Mouse (Mus musculus) mesoderm, embryonic 11.5 days (tissue): ENCODE results near the gene Tfec.

Experiments used
- DNase-seq: peaks from one replicate; pipeline ENCODE4 v3.0.0-alpha.2; 2012; ENCODE audit warnings: low read depth, low spot score

The Tfec gene

DNA sequence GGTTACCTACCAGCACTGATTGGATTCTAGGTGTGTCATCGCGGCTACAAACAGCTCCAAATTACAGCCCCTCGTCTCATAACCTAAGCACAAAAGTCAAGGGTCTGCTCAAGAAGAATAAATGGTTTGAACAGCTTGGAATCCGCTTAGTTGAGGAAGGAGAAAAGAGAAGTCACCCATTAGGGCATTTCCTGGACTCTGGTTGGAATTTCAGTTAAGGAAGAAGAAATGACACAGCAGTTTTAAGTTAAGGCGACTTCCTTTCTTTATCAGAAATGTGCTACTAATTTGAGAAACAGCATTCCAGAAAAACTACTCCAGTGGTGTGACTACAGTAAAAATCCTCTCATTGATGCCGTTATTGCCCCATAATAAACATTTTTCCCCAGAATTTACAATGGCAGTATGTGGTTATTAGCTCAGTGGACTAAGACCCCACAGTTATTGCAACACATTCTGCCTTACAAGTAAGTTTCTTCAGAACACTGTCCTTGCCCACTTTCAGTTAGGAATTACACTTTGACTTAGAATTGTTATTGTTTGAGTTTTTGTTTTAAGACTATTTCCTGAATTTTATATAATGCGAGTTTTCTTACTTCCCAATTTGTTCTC, at the start of gene Tfec:
Tfec (minus strand) TSS at position 191 of the 612 bp plus-strand sequence.
- DNase-seq, result no peak

DNA sequence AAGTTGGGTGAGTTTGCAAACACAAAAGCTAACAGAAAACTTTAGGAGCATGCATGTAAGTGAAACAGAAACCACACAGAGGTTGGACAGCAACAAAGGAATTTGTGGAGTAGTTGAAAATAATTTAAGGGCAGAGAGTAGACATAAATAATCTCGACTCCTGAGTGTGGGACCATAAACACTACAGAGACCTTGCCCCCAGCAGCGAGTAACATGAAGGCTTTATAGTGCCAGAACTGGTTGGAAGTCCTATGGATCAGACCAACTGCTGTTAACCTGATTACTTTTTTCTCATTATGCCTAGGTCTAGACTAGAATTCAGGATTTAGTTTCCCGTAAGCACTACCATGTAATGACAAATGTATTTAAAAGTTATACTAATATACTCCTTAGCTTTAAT, 49.6 kb upstream of the Tfec start:
- DNase-seq, result no peak

DNA sequence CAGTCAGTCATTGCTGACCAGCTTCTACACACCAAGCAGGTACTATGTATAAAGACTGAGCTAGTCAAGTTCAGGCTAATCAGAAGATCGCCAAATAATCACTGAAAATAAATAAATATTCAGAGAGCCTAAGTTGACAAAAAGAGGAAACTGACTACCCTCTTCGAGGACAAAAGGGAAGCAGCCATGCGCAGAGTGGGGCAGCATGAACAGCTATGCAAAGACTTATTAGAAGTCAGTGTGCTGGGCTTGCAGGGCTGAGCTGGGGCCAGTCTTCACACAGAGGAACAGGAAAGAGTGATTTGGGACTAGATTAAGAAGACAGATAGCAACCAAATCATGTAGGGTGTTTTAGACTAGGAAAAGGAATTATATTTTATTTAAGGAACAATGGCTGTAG, 45.3 kb upstream of the Tfec start:
- no peak for DNase-seq

DNA sequence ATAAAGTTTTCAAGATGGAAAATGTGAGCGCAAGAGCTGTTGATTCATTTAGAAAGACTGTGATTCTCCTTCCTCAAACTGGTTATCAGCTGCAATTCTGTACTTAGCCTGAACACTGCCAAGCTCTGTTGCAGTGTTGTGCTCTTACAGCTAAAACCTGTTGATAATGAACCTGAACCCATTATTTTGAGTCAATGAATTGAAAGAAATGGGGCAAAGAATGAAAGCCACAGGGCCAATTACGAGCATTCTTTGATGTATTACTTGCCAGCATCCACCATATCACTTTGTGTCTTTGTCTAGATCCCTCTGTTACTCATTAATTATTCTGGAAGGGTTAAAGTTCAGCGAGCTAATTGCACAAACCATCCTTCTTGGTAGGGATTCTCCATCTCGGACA, 44.2 kb upstream of the Tfec start:
- no peak for DNase-seq

DNA sequence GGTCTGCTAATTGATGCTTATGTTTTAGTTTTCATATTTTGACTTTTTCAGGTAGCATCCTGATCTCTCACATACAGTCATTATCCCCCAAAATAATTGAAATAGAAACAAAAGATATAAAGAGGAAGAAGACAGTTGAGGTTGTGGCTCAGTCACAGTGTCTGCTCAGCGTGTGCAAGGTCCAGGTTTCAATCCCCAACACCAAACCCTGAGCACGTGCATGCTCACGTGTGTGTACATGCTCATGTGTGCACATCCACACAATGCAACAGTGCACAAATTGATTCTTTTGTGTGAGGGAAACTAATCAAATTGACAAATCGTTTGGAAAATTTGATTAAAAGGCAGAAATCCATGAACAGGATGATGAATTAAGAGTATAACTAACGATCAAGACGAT, 32.8 kb upstream of the Tfec start:
- DNase-seq, result no peak

DNA sequence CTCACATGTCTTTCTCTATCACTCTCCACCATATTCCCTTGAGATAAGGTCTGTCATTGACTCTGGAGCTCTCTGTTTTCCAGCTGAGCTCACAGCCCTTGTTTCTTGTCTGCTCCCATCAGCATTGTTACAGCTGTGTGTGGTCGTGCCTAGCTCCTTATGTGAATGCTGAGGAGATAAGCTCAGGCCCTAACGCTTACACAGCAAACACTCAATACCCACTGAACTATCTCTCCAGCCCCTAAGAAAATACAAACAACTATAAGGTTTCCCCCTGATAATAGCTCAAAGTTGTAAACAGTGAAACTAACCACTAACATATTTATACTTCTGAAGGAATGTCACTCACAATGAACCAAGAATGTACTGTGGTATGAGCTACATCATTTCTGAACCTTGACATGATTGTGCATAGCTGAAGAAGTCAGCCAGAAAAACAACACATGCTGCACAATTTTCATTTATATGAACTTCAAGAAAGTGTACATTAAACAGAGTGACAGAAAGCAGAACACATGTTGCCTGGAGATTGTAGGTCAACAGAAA, 21.9 kb upstream of the Tfec start:
- no peak for DNase-seq

DNA sequence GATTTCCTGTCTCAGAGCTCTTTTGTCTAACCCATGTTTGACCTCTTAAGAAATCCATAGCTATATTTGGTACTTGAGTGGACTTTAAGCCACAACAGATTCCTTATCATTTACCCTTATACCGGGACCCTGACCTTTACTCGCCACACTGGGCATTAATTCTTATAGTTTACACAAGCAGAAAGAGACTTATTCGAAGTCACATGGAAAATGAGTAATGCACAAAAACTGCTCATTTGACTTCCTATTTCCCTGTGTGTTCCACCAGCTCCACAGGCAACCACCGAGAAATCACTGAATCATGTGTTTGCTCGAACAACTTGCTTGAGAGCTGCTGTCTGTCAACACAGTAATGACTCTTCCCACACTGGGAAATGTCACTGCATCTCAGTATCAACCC, 6.4 kb downstream of the Tfec start:
- DNase-seq, result no peak

DNA sequence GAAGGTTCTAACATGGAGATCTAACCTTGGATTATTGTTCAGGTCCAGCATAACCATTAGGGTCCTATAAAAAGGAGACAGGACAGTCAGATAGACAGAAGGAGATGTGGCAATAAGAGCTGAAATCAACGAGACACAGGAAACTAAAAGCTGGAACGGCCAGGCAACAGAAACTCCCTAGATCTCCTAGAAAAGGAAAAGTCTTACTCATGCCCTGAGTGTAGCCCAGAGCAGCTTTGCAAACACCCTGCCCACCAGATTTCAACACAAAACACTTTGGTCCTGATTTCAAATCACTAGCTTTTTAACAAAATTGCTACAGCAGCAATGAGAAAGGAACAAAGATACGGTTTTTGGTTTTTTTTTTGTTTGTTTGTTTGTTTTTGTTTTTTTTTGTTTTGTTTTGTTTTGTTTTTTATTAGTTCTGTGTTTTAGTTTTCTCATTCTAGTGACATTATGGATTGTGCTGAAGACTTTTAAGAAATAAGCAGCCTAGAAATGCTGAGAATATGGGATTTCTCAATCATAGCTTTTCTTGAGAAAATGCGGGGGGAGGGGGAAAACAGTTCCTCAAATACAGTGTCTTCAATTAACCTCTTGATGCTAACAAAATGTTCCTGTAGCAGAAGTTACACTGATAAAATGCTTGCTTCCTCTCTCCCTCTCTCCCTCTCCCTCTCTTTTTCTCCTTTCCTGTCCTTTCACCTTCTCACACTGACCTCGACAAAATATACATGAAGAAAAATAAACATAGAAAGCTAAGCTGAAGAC, 14.5 kb downstream of the Tfec start:
- no peak for DNase-seq

DNA sequence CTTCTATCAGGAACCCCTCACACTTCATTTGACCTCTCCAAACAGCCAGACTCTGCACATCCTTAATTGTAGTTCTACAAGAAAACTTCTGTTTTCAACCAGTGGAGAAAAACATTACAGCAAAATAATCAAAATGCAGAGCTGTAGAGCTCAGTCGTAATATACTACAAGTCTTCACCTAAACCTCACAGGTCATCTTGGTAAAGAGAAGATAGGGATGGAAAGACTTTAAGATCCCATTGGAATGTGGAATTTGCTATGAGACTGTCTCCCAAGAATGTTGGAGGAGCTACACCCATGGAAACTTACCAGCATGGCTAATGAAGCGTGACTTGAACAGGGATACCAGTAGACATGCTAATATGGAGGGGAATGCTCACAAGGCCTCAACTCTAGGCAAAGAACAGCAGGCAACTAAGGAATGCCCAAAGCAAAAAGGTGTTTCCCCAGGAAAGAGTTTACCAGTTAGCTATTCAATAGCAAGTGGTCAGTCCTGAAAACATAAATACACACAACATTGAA, 24.2 kb downstream of the Tfec start:
- peak; percentile 5 for DNase-seq

DNA sequence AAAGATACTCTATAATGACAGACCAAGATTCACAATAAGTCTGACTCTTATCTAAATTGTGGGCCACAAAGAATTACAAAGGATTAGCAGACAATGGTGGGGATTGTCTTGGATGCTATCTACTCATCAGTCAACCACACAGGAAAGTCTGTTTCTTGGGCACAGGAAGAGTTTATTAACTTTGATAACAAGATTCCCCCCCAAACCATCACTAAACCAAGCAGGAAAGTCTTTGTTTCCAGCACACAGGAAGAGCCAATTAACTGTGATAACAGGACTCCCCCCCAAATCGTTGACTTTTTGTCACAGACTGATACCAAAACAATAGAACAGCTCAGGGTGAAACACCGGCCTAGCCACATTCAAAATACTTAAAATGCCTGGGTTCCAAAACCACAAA, 28.2 kb downstream of the Tfec start:
- DNase-seq, result no peak

DNA sequence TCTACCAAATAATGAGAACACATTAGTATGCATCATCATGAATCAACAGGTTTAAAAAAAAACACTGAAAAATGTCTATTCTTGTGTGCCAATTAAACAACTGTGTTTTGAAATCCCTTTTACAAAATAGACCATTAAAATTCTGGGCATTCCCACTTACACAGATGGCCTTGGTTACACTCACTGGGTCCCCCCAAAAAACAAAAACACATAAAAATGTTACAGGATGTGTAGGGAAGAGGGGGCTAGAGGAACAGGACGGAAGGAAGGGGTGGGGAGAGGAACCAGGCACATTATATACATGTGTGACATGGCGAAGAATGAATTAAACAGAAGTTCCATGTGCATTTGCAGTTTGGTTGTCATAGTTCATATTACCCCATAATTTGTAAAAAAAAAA, 29.9 kb downstream of the Tfec start:
- DNase-seq, result no peak

DNA sequence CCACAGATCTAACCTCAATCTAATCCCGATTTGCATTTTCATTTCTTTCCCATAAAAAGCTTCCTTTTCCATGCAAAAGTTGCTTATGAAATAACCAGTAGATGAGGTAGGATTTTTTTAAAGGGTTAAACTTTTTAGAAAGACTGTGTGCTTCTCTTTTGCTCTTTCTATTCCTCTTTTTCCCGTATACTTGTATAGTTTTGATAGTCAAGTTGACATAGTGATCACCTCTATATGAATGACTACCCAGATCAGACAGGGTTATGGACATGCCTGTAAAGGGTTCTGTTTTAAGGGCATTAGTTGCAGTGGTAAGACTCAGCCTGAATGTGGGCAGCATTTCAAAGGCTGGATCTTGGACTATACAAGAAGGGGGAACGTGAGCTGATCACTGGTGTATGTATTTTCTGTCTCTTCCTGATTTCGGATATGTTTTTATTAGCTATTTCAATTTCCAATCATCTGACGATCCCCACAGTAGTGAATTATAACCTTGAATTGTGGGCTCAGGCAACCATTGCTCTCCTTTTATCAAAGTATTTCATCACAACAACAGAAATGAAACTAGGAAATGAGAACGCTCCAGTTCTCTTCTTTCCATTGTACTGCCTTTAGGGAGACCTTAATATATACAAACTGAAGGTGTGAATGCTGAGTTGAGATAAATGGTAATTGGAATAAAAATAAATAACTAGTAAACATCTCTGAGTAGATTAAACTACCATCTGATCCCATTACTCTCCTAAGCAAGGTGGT, 35.3 kb downstream of the Tfec start:
- no peak for DNase-seq

DNA sequence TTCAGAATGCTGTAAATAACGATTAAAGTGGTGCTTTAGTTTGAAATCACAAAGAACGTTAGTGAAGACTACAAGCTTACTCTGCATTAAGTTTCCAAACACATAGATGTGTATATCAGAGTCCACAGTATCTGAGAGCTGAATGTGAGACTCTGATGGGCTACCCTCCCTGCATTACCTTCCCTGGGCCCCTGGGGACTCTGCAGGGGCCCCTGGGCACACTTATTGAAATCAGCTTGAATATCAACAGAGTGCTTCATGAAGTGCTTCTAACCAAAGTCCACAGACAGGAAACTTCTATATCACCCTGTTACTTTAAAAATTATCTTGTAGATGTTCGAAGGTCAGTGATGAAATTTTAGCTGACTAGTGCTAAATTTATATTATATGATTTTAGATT, 36.2 kb downstream of the Tfec start:
- no peak for DNase-seq

DNA sequence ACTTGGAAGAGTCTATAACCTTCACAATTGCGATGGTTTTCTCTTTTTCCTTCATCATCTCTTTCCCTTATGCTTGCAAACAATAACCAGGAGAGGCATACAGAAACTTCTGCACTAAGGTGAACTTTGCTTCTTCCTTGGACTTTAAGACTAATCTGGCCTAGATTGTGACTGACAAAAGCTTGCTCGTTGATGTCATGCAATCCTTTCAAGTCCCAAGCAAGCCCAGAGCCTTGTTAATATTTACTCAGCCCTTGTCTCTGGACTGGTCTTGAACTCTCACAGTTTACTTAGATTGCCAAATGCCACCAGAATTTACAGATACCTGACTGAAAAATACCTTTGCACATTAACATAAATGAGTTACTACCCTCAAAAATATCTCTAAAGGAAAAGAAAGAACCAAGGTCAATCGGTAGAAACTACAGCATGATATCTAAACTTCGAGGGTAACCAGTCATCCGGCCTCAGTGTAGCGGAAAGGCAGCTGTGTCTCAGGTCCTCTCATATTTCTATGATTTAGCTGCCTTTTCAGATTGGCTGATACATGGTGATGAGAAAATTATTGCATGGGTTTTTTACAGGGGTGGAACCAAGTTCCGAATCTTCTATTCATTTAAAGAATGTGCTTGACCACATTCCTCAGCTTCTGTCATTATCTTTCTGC, 42.2 kb downstream of the Tfec start:
- DNase-seq, result no peak

DNA sequence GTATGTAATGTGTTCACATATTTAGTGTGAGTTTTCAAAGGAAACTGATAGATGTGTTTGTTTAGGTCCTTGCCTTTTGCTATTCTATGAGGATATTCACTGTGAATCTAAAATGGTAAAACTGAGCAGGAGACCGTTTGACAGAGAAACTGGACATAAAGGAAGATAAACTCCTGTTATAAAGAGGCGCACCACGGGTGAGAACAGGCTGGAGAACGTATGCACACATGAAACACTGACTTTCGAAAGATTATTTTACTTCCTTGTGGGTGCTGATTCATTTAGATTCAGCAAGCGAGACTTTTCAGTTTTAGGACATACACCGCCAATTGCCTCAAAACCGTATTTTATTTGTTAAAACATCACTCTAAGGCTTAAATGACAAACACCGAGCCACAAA, 43.3 kb downstream of the Tfec start:
- DNase-seq, result no peak

DNA sequence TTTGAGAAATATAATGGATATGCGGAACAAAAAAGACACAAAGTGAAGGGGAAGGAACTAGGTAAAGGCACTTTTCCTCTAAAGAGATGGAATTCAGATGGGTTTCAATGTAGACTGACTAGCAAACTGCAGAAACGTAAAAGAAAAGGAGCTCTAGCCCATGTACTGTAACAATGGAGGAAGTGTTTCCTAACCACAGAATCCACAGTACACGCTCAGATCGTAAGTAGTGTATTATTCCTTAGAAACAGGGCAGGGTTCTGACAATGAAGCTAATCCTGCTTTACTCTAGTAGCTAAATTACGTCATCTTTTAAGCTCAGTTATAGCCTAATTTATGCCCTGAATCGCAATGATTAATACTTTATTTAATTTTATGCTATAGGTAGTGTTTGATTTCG, 51.7 kb downstream of the Tfec start:
- DNase-seq, result no peak

DNA sequence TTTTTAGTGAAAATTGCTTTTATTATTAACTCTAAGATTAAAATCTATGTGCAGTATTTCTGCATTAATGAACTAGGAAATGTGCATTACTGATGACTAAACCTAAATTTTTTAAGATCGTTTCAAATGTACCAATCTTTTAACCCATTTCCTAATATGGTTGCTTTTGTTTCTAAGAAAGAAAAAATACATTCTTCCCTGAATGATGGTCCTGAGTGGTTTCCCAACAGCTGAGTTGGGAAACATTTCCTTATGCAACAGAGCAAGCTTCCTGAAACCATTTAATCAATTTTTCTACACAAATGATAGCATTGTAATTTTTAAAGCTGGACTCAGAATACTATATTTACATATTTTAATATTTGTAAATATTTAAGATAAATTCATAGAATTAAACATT, 62.6 kb downstream of the Tfec start:
- DNase-seq, result no peak

DNA sequence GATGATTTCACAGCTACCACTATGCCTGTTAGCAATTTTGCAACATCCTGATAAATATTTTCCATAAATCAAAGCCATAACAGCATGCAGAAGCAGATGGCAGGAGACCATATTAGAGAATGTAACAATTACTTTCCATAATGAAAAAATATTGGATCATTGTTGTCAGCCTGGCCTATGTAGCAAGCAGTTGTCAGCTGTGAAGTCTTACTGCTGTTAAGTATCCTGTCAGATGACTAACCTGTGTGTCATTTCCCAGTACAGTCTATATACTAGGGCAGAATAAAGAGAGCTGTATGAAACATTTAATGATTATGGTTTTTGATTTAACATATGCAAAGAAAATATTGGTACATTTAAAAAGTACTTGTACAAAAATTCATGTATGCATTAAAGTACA, 69.9 kb downstream of the Tfec start:
- no peak for DNase-seq

DNA sequence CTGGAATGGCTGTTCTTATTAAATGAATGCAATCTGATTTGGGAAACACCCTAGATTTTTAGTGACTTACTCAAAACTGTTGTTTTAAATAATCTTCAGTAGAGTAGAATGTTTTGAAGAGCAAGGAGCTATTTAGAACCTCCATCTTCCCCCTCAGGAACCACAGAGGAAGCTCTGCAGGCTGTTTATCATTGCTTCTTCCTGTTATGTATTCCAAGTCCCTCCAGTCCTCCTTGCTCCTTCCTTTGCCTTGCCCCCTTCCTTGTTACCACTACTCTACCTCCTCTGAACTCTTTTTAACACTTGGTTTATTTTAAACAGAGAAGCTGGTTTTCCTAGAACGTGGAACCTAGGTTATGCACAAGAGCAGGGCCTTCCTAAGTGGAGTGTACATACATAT, 76.3 kb downstream of the Tfec start:
- DNase-seq, result no peak

DNA sequence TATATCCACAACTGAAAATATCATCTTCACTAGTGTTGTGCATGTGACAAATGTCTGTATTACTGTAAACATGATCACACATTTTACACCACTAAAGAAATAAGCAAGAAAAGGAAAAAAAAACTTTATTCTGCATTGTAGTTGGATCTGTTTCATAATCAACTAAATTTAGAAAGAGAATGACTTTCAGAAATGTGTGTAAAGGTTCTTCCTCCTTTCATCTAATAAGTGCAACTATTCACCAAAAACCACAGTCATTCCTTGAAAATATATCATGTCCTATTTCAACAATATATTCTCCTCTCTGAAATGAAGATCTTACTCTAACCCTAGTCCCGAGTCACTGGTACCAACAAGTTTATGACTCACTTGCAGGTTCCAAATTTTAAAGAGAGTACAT, 91.9 kb downstream of the Tfec start:
- DNase-seq, result no peak

DNA sequence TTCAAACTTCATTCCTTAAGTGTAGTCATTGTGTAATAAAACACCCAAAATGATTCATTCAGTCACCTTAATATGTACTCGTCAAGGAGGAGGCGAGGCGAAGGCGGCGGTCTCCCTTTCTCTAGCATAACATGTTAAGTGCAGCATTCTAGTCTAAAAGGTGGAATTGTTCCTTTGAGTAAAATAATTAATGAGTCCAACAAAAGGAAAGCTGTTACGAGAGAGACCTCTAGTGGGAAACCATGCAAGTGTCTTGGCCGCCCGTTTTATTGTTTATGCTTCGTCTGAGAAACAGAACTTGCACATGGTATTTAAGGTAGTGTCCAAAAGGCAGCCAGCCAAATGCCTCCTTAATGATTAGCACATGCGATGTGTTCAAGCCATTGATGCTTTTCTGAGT, 100.6 kb downstream of the Tfec start:
- DNase-seq, result peak; percentile 54

DNA sequence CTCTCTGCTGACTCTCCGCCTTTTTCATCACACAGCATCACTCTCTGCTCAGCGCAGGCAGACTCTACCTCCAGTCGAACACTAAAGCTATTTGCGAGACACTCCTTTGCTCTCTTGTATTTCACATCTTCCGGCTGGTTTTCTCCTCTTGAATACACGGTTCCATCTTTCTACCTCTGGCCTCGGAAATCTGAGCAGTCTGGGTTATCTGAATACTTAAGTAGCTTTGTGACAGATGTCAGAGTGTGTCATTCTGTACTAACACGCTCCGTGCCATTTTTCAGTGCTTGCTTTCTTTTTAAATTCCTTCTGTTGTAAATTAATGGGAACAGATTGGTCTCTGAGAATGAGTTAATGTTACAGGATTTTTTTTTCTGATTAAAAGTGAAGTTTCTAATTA, 101.3 kb downstream of the Tfec start:
- DNase-seq, result no peak
